Mouse (Mus musculus): ENCODE measurements at regions not wholly inside any gene's neighbourhood (a gene's known extent, or its start where the extent isn't known, plus 50 kb on each side); places are given as distances from the start of the nearest gene placed in this dataset.
"Not testable (repeated sequence)": the region's sequence is repeated elsewhere in the genome, so short reads cannot be mapped to it uniquely, and the experiment has no call there.

DNA sequence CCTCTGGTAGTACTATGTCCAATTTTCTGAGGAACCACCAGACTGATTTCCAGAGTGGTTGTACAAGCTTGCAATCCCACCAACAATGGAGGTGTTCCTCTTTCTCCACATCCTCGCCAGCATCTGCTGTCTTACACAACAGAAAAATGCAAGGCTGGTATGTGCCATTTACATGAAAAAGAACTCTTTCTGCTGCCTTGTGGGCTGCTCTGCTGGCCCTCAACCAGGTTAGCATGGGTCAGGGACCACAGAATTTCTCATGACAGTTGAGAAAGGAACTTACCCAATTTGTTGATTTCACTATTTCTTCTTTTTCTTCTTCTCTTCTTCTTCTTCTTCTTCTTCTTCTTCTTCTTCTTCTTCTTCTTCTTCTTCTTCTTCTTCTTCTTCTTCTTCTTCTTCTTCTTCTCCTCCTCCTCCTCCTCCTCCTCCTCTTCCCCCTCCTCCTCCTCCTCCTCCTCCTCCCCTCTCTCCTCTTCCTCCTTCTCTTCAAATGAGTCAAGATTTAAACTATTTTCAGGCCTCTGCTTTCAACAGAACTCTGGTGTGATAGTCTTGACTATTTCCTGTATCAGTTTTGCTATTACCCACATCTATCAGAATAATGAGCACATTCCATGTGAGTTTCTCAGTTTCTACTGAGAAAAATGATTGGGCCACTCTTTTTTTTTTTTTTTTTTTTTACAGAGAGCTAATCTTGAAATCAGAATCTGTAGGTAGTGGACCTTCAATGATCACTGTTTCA, 56.3 kb upstream of the Itm2b start:
- peaks cover 14% of the 10 kb centered on the region for H3K4me1 ChIP-seq (ENCODE audit: control insufficient read depth, insufficient read depth, low read length)
- 86% methylated on average over 1 of the region's 1 CpGs for WGBS
- H3K36me3 ChIP-seq (ENCODE audit: control insufficient read depth, insufficient read depth, low read length); H3K27me3 ChIP-seq (ENCODE audit: control insufficient read depth, insufficient read depth, low read length); H3K4me2 ChIP-seq (ENCODE audit: low read depth, low read length); H3K9me3 ChIP-seq (replicated peaks; ENCODE audit: control insufficient read depth, low read length); ATAC-seq (ENCODE audit: insufficient read depth, low FRiP score); H3K27ac ChIP-seq (ENCODE audit: low read length); H3K4me3 ChIP-seq (replicated peaks; ENCODE audit: low read length); H3K9ac ChIP-seq (ENCODE audit: low read length): not testable (repeated sequence)

DNA sequence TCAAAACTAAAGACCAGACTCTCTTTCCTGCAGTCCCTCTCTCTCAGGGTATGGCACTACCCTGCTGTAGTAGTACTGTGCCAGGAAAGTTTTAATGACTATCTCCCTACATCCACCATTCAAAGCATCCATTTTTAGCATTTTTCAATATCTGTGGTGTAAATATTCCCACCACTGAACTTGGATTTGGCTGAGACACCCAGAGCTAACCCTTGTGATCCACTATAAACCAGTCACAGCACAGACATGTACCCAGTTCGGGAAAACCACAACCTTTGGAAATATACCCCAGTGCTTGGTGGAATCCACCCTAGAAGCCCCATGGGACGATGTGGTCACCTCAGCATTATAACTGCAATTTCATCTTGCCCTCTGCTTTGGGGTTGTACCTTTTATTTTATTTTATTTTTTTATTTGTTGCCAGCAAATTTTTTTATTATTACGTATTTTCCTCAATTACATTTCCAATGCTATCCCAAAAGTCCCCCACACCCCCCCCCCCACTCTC, 54.8 kb upstream of the Itm2b start:
- Histone ChIP-seq H3K9ac (ENCODE audit: low read length) (no peak overlapping the region), H3K4me1 (ENCODE audit: control insufficient read depth, insufficient read depth, low read length) (0 out of 2 replicates have a peak, but pooled peaks cover 1% of the 10 kb centered on the region), H3K4me2 (ENCODE audit: low read depth, low read length) (no peak overlapping the region), H3K36me3 (ENCODE audit: control insufficient read depth, insufficient read depth, low read length) (no peaks in the 10 kb centered on the region), H3K9me3 (replicated peaks; ENCODE audit: control insufficient read depth, low read length) (no peaks in the 10 kb centered on the region), H3K27me3 (ENCODE audit: control insufficient read depth, insufficient read depth, low read length) (no peaks in the 10 kb centered on the region), H3K4me3 (replicated peaks; ENCODE audit: low read length) (no peak overlapping the region), H3K27ac (ENCODE audit: low read length) (no peak overlapping the region)
- WGBS, result 85% methylated on average over 3 of the region's 3 CpGs
- no peak for ATAC-seq (ENCODE audit: insufficient read depth, low FRiP score)

GRCm38 (mm10) chr14:73435839-73436238, 50.8 kb upstream of the Itm2b start:
- Histone ChIP-seq H3K27me3 (ENCODE audit: control insufficient read depth, insufficient read depth, low read length) (no peaks in the 10 kb centered on the region), H3K4me1 (ENCODE audit: control insufficient read depth, insufficient read depth, low read length) (no peaks in the 10 kb centered on the region), H3K4me3 (replicated peaks; ENCODE audit: low read length) (no peak overlapping the region), H3K27ac (ENCODE audit: low read length) (no peak overlapping the region), H3K4me2 (ENCODE audit: low read depth, low read length) (no peak overlapping the region), H3K9me3 (replicated peaks; ENCODE audit: control insufficient read depth, low read length) (no peaks in the 10 kb centered on the region), H3K9ac (ENCODE audit: low read length) (no peak overlapping the region), H3K36me3 (ENCODE audit: control insufficient read depth, insufficient read depth, low read length) (no peaks in the 10 kb centered on the region)
- no peak for ATAC-seq (ENCODE audit: insufficient read depth, low FRiP score)
- 58% methylated on average over 4 of the region's 4 CpGs for WGBS
